Mouse (Mus musculus): Measurements from ENCODE around the gene Cemip2. TPM values are rescaled to one million over a fixed set of nuclear protein-coding genes. Genes with fewer than 3 reads are reported as not detected.

Cemip2 gene
- polyA plus RNA-seq, 1 experiment from 2014 or later, result 33.8 TPM

DNA sequence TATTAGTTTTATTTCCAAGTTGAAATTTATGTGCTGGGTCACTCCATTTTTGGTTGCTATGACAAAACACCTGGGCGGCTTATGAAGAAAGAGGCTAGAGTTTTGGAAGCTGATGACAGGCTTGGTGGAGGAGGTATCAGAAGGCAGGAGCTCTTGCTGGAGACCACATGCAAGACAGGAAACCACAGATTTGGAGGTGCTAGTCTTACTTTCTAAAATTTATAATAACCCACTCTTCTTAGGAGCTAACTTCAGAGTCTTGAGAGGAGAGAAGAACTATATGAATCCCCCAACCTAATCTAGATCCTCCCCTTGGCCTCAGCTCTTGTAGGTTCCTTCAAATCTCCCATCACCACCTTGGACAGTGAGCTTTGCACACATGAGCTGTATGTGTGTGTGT, 6.6 kb upstream of the Cemip2 start:
- no peaks in the 10 kb centered on the region for H3K9me3 ChIP-seq (ENCODE audit: control insufficient read depth, low read length)
- H3K9ac ChIP-seq (ENCODE audit: low read depth, low read length), result no peak overlapping the region
- no peak overlapping the region for H3K27ac ChIP-seq (replicated peaks; ENCODE audit: low read depth, low read length)
- H3K4me1 ChIP-seq (ENCODE audit: control insufficient read depth, insufficient read depth, low read length), result peaks cover 9% of the 10 kb centered on the region; the same call in 1 of the 2 replicates
- H3K27me3 ChIP-seq (replicated peaks; ENCODE audit: control insufficient read depth, insufficient read depth, low read length), result no peaks in the 10 kb centered on the region
- no peak overlapping the region for H3K4me3 ChIP-seq (ENCODE audit: low read depth, low read length)
- WGBS, result 94% methylated on average over 1 of the region's 1 CpGs
- no peak overlapping the region for H3K4me2 ChIP-seq (ENCODE audit: low read depth, low read length)
- no peaks in the 10 kb centered on the region for H3K36me3 ChIP-seq (ENCODE audit: control insufficient read depth, insufficient read depth, low read length)
- no peak for DNase-seq (ENCODE audit: low spot score)
- ATAC-seq (ENCODE audit: low read depth), result no peak

GRCm38 (mm10) chr19:21773621-21774020, 4.5 kb upstream of the Cemip2 start:
- no peak for ATAC-seq (ENCODE audit: low read depth)
- H3K4me1 ChIP-seq (ENCODE audit: control insufficient read depth, insufficient read depth, low read length), result peaks cover 16% of the 10 kb centered on the region
- no peaks in the 10 kb centered on the region for H3K9me3 ChIP-seq (ENCODE audit: control insufficient read depth, low read length)
- DNase-seq (ENCODE audit: low spot score), result no peak
- no peak overlapping the region for H3K9ac ChIP-seq (ENCODE audit: low read depth, low read length)
- no peak overlapping the region for H3K4me3 ChIP-seq (ENCODE audit: low read depth, low read length)
- no peaks in the 10 kb centered on the region for H3K27me3 ChIP-seq (replicated peaks; ENCODE audit: control insufficient read depth, insufficient read depth, low read length)
- H3K36me3 ChIP-seq (ENCODE audit: control insufficient read depth, insufficient read depth, low read length), result no peaks in the 10 kb centered on the region
- no peak overlapping the region for H3K27ac ChIP-seq (replicated peaks; ENCODE audit: low read depth, low read length)
- WGBS, result 73% methylated on average over 6 of the region's 6 CpGs
- H3K4me2 ChIP-seq (ENCODE audit: low read depth, low read length), result no peak overlapping the region

DNA sequence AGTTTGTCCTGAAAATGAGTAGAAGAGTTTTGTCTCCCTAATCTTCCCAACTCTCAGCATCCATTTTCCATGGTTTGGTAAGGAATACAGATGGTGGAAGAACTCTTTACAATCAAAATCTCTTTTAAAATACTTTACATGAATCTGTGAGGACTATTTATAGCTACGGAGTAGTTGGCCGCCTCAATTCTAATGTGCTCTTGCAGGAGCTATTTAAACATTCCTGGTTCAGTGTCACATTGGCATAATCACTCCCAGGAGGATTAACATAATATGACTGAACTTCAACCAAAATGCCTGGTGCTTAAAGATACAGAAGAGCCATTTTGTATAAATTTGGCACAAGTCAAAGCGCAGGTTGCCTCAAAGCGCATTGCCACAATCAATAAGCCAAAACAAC, 2.5 kb upstream of the Cemip2 start:
- Histone ChIP-seq H3K27ac (replicated peaks; ENCODE audit: low read depth, low read length) (no peak overlapping the region), H3K9me3 (ENCODE audit: control insufficient read depth, low read length) (no peaks in the 10 kb centered on the region), H3K27me3 (replicated peaks; ENCODE audit: control insufficient read depth, insufficient read depth, low read length) (no peaks in the 10 kb centered on the region), H3K4me3 (ENCODE audit: low read depth, low read length) (no peak overlapping the region), H3K4me2 (ENCODE audit: low read depth, low read length) (no peak overlapping the region), H3K9ac (ENCODE audit: low read depth, low read length) (no peak overlapping the region), H3K4me1 (ENCODE audit: control insufficient read depth, insufficient read depth, low read length) (peaks cover 16% of the 10 kb centered on the region), H3K36me3 (ENCODE audit: control insufficient read depth, insufficient read depth, low read length) (no peaks in the 10 kb centered on the region)
- 64% methylated on average over 4 of the region's 4 CpGs for WGBS
- DNase-seq (ENCODE audit: low spot score) (no peak), ATAC-seq (ENCODE audit: low read depth) (no peak)

- peaks cover 26% of the 10 kb centered on the region for H3K4me1 ChIP-seq (ENCODE audit: control insufficient read depth, insufficient read depth, low read length)
- no peaks in the 10 kb centered on the region for H3K36me3 ChIP-seq (ENCODE audit: control insufficient read depth, insufficient read depth, low read length)
- peak overlapping the region; percentile 56; the same call in 1 of the 2 replicates for H3K4me2 ChIP-seq (ENCODE audit: low read depth, low read length)
- no peaks in the 10 kb centered on the region for H3K9me3 ChIP-seq (ENCODE audit: control insufficient read depth, low read length)
- no peak overlapping the region for H3K4me3 ChIP-seq (ENCODE audit: low read depth, low read length)
- no peak overlapping the region for H3K9ac ChIP-seq (ENCODE audit: low read depth, low read length)
- H3K27ac ChIP-seq (replicated peaks; ENCODE audit: low read depth, low read length), result no peak overlapping the region
- DNase-seq (ENCODE audit: low spot score) (no peak), ATAC-seq (ENCODE audit: low read depth) (no peak)
- H3K27me3 ChIP-seq (replicated peaks; ENCODE audit: control insufficient read depth, insufficient read depth, low read length), result no peaks in the 10 kb centered on the region
- 46% methylated on average over 3 of the region's 3 CpGs for WGBS
Observed at GRCm38 (mm10) chr19:21776671-21777070, 1.5 kb upstream of the Cemip2 start.

DNA sequence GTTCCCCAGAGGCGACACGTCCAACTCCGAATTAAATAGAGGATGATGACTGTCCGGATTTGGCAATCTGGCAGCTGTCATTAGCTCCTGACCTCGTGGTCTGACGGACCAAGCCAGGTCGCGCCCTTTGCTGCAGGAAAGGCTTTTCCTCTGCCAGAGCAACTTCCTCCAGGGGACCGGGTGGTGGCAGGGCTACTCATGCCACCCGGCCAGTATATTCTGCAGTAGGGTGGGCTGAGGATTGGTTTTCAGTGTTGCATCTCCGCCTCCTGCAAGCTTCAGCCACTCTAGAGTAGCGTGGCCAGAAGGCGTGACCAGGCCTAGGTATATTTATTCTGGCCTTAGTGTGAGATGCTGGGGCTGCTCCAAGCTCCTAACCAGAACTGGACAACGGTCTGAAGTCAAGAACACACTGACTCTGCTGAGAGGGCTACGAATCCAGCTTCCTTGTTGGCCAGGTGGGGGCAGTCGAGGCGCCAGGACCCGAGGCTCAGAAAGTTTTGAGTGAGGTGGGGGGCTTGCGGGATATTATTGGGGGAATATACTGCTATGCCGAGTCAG, 891 bp upstream of the Cemip2 start:
- H3K9ac ChIP-seq (ENCODE audit: low read depth, low read length), result no peak overlapping the region
- H3K27ac ChIP-seq (replicated peaks; ENCODE audit: low read depth, low read length), result no peak overlapping the region
- ATAC-seq (ENCODE audit: low read depth), result no peak

DNA sequence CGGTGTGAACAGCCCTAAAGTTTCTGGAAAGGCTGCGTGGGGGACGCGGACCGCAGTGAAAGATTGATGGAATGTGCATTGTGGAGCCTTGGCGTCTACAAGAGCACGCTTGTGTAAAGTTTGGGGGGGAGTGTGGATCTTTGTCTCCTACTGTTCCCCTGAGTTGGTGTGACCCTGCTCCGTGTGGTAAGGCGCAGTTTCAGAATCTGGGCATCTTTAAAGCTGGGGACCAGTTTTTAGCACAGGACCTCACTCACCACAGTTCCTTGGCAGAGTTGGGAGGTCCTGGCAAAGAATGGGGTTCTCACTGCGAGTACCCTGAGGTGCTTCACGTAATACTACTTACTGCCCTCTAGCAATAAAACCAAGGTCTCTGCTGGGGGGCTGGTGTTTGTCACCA, 964 bp downstream of the Cemip2 start:
- WGBS, result 0% methylated on average over 11 of the region's 11 CpGs
- DNase-seq (ENCODE audit: low spot score), result no peak

More for the DNA sequence above, 891 bp upstream of the Cemip2 start:
- Histone ChIP-seq H3K9me3 (ENCODE audit: control insufficient read depth, low read length) (no peaks in the 10 kb centered on the region), H3K4me3 (ENCODE audit: low read depth, low read length) (no peak overlapping the region; the same call in 1 of the 2 replicates), H3K27me3 (replicated peaks; ENCODE audit: control insufficient read depth, insufficient read depth, low read length) (no peaks in the 10 kb centered on the region), H3K4me2 (ENCODE audit: low read depth, low read length) (peak overlapping the region; percentile 56), H3K4me1 (ENCODE audit: control insufficient read depth, insufficient read depth, low read length) (peaks cover 32% of the 10 kb centered on the region), H3K36me3 (ENCODE audit: control insufficient read depth, insufficient read depth, low read length) (no peaks in the 10 kb centered on the region)
- WGBS, result 18% methylated on average over 20 of the region's 20 CpGs
- DNase-seq (ENCODE audit: low spot score), result no peak

DNA sequence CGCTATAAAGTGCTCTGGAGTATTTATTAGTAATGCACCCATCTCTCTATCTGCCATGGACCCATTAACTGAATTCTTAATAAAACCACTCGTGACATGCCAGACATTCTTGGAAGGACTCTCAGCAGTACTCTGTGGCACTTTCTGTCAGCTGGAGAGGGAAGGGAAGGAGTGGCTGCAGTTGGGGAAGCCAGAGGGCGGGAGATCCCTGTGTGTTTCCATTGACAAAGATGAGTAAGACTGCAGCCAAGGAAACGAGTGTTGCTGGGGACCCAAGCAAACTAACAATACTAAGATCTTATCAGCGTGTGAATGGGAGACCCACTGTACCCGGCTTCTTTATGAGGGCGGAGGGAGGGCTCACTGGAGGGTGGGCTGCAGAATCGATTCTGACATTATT, 2.5 kb downstream of the Cemip2 start:
- H3K9me3 ChIP-seq (ENCODE audit: control insufficient read depth, low read length), result no peaks in the 10 kb centered on the region
- peaks cover 38% of the 10 kb centered on the region for H3K4me1 ChIP-seq (ENCODE audit: control insufficient read depth, insufficient read depth, low read length)
- no peaks in the 10 kb centered on the region for H3K36me3 ChIP-seq (ENCODE audit: control insufficient read depth, insufficient read depth, low read length)
- H3K9ac ChIP-seq (ENCODE audit: low read depth, low read length), result no peak overlapping the region
- H3K4me2 ChIP-seq (ENCODE audit: low read depth, low read length), result peak overlapping the region; percentile 56
- H3K27me3 ChIP-seq (replicated peaks; ENCODE audit: control insufficient read depth, insufficient read depth, low read length), result no peaks in the 10 kb centered on the region
- 42% methylated on average over 8 of the region's 8 CpGs for WGBS
- H3K27ac ChIP-seq (replicated peaks; ENCODE audit: low read depth, low read length), result no peak overlapping the region; the same call in 1 of the 2 replicates
- ATAC-seq (ENCODE audit: low read depth) (no peak), DNase-seq (ENCODE audit: low spot score) (peak; percentile 55)
- peak overlapping the region; percentile 72 for H3K4me3 ChIP-seq (ENCODE audit: low read depth, low read length)

More for the DNA sequence above, 964 bp downstream of the Cemip2 start:
- Histone ChIP-seq H3K4me1 (ENCODE audit: control insufficient read depth, insufficient read depth, low read length) (peaks cover 35% of the 10 kb centered on the region), H3K4me2 (ENCODE audit: low read depth, low read length) (peak overlapping the region; percentile 56), H3K36me3 (ENCODE audit: control insufficient read depth, insufficient read depth, low read length) (no peaks in the 10 kb centered on the region), H3K4me3 (ENCODE audit: low read depth, low read length) (peak overlapping the region; percentile 72), H3K27ac (replicated peaks; ENCODE audit: low read depth, low read length) (peak overlapping the region; percentile 85; the same call in 1 of the 2 replicates), H3K27me3 (replicated peaks; ENCODE audit: control insufficient read depth, insufficient read depth, low read length) (no peaks in the 10 kb centered on the region), H3K9ac (ENCODE audit: low read depth, low read length) (peak overlapping the region; percentile 72), H3K9me3 (ENCODE audit: control insufficient read depth, low read length) (no peaks in the 10 kb centered on the region)
- no peak for ATAC-seq (ENCODE audit: low read depth)

DNA sequence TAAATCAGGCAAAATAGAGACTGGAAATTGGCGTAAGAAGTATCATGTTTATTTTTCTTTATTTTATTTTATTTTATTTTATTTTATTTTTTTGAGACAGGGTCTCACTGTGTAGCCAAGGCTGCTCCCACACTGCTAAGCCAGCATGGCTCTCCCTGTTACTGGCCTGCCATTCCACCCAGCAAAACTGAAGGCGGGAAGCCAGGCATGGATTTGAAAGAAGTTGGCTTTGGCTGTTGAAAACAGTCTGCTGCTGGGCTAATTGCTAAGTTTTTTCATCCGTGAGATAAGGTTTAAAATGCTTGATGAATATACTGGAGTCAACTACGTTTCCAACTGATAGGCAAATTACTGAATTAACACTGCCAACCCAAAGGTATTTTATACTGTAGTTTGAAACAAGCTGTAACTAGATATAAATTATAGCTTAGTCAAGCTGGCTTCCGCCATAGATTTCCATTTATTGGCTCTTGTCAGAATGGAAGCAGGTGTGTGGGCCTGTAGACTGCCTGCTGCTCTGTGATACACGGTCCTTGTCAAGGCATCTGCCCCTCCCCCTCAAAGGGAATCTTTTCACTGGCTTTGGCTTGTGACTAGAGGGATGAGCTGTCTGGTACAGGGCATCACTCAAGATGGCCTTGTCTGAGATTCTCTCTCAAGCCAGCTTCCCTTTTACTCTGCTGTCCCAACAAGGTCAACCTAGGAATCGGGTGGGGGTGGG, 3.1 kb downstream of the Cemip2 start:
- Histone ChIP-seq H3K27me3 (replicated peaks; ENCODE audit: control insufficient read depth, insufficient read depth, low read length) (no peaks in the 10 kb centered on the region), H3K4me3 (ENCODE audit: low read depth, low read length) (peak overlapping the region; percentile 72; the same call in 1 of the 2 replicates), H3K9me3 (ENCODE audit: control insufficient read depth, low read length) (no peaks in the 10 kb centered on the region), H3K4me1 (ENCODE audit: control insufficient read depth, insufficient read depth, low read length) (peaks cover 38% of the 10 kb centered on the region), H3K9ac (ENCODE audit: low read depth, low read length) (no peak overlapping the region), H3K27ac (replicated peaks; ENCODE audit: low read depth, low read length) (no peak overlapping the region; the same call in 1 of the 2 replicates), H3K4me2 (ENCODE audit: low read depth, low read length) (peak overlapping the region; percentile 56), H3K36me3 (ENCODE audit: control insufficient read depth, insufficient read depth, low read length) (no peaks in the 10 kb centered on the region)
- 48% methylated on average over 7 of the region's 7 CpGs for WGBS
- peak; percentile 66 for DNase-seq (ENCODE audit: low spot score)
- no peak; the same call in 1 of the 2 replicates for ATAC-seq (ENCODE audit: low read depth)

Measured in embryonic facial prominence, embryonic 14.5 days (tissue).